Mouse (Mus musculus) MEL (cell line): ENCODE results near the gene Gdpd3. TPM values are rescaled to one million over a fixed set of nuclear protein-coding genes. Genes with fewer than 3 reads are reported as not detected.

ENCODE experiments used
- DNase-seq: peaks from one replicate; pipeline ENCODE4 v3.0.0; 2011; ENCODE audit warnings: low read depth, low spot score
- H3K27ac ChIP-seq: 2 replicates; pipeline ENCODE4 v1.5.1; 2012; ENCODE audit warnings: low read depth, mild to moderate bottlenecking, control low read depth, low read length, moderate library complexity; ENCODE audit not compliant: control insufficient read depth
- H3K27me3 ChIP-seq, 2 experiments: fragments of 150-350 bp in 1 of 2; sonication (generic) in 1 of 2; 2 replicates each; pipeline ENCODE4 v1.6.1; 2012; ENCODE audit warnings: low read length in 2 of 2, mild to moderate bottlenecking in 2 of 2, improper control_type of control experiment in 1 of 2, moderate library complexity in 1 of 2; ENCODE audit not compliant: insufficient read depth in 2 of 2, control insufficient read depth in 1 of 2
- H3K36me3 ChIP-seq, 2 experiments: 2 replicates each; pipeline ENCODE4 v1.6.1; 2012 to 2014; ENCODE audit warnings: low read length in 2 of 2, improper control_type of control experiment in 1 of 2, inconsistent platforms in 1 of 2, mild to moderate bottlenecking in 1 of 2; ENCODE audit not compliant: insufficient read depth in 2 of 2, control insufficient read depth in 1 of 2
- H3K4me1 ChIP-seq, 2 experiments: fragments of 150-350 bp in 1 of 2; sonication (generic) in 1 of 2; 2 replicates each; pipeline ENCODE4 v1.6.1; 2012; ENCODE audit warnings: low read length in 2 of 2, improper control_type of control experiment in 1 of 2, mild to moderate bottlenecking in 1 of 2; ENCODE audit not compliant: insufficient read depth in 2 of 2, control insufficient read depth in 1 of 2
- H3K4me3 ChIP-seq, 2 experiments: fragments of 150-350 bp in 1 of 2; sonication (generic) in 1 of 2; 2 replicates each; pipeline ENCODE4 v1.5.1; 2012; ENCODE audit warnings: low read depth in 2 of 2, low read length in 2 of 2, mild to moderate bottlenecking in 2 of 2, moderate library complexity in 2 of 2, control low read depth in 1 of 2, improper control_type of control experiment in 1 of 2; ENCODE audit not compliant: control insufficient read depth in 1 of 2, insufficient read depth in 1 of 2
- H3K79me2 ChIP-seq: 2 replicates; pipeline ENCODE4 v1.6.1; 2012; ENCODE audit warnings: mild to moderate bottlenecking, low read length, moderate library complexity; ENCODE audit not compliant: control insufficient read depth, poor library complexity, insufficient read depth
- H3K9ac ChIP-seq: 2 replicates; pipeline ENCODE4 v1.6.1; 2012; ENCODE audit warnings: low read depth, mild to moderate bottlenecking, control low read depth, low read length, moderate library complexity; ENCODE audit not compliant: control insufficient read depth, poor library complexity, severe bottlenecking
- H3K9me3 ChIP-seq: fragments of 150-350 bp; sonication (generic); replicated peaks from 2 replicates; pipeline ENCODE4 v1.6.1; 2012; ENCODE audit warnings: mild to moderate bottlenecking, low read length, improper control_type of control experiment, moderate library complexity; ENCODE audit not compliant: insufficient read depth
- BHLHE40 ChIP-seq: IDR thresholded peaks from 2 replicates; pipeline ENCODE4 v1.6.1; 2012; ENCODE audit warnings: low read depth, mild to moderate bottlenecking, inconsistent platforms, low read length, improper control_type of control experiment, borderline replicate concordance
- CHD1 ChIP-seq: IDR thresholded peaks from 2 replicates; pipeline ENCODE4 v1.6.1; 2012; ENCODE audit warnings: low read depth, mild to moderate bottlenecking, inconsistent platforms, low read length, improper control_type of control experiment
- CHD2 ChIP-seq: IDR thresholded peaks from 2 replicates; pipeline ENCODE4 v1.6.1; 2011; ENCODE audit warnings: low read length, improper control_type of control experiment
- CTCF ChIP-seq, 3 experiments: IDR thresholded peaks in 2 of 3; conservative IDR thresholded peaks in 1 of 3; 2 replicates each; pipeline ENCODE4 v1.5.1; 2011 to 2012; ENCODE audit warnings: low read length in 3 of 3, low read depth in 2 of 3, mild to moderate bottlenecking in 2 of 3, improper control_type of control experiment in 1 of 3, inconsistent platforms in 1 of 3, mixed read lengths in 1 of 3, moderate library complexity in 1 of 3; ENCODE audit not compliant: control insufficient read depth in 1 of 3, insufficient read depth in 1 of 3, poor library complexity in 1 of 3, severe bottlenecking in 1 of 3
- E2F4 ChIP-seq: IDR thresholded peaks from 2 replicates; pipeline ENCODE4 v1.6.1; 2011; ENCODE audit warnings: low read depth, low read length, improper control_type of control experiment, borderline replicate concordance
- EP300 ChIP-seq, 2 experiments: IDR thresholded peaks; 2 replicates each; pipeline ENCODE4 v1.6.1; 2011; ENCODE audit warnings: improper control_type of control experiment in 2 of 2, low read length in 2 of 2, low read depth in 1 of 2, mild to moderate bottlenecking in 1 of 2
- GABPA ChIP-seq: IDR thresholded peaks from 2 replicates; pipeline ENCODE4 v1.6.1; 2012; ENCODE audit warnings: low read depth, mild to moderate bottlenecking, inconsistent platforms, low read length, improper control_type of control experiment, moderate library complexity
- HCFC1 ChIP-seq: IDR thresholded peaks from 2 replicates; pipeline ENCODE4 v1.6.1; 2012; ENCODE audit warnings: low read depth, mild to moderate bottlenecking, inconsistent platforms, low read length, improper control_type of control experiment, moderate library complexity
- JUND ChIP-seq: IDR thresholded peaks from 2 replicates; pipeline ENCODE4 v1.6.1; 2011; ENCODE audit warnings: low read depth, mild to moderate bottlenecking, improper control_type of control experiment, low read length
- KAT2A ChIP-seq: conservative IDR thresholded peaks from 2 replicates; pipeline ENCODE4 v1.6.1; 2012; ENCODE audit warnings: low read depth, low read length, improper control_type of control experiment, inconsistent platforms
- MAX ChIP-seq: IDR thresholded peaks from 2 replicates; pipeline ENCODE4 v1.6.1; 2011; ENCODE audit warnings: low read length, improper control_type of control experiment
- MAZ ChIP-seq: IDR thresholded peaks from 2 replicates; pipeline ENCODE4 v1.6.1; 2012; ENCODE audit warnings: low read depth, mild to moderate bottlenecking, inconsistent platforms, low read length, improper control_type of control experiment
- MEF2A ChIP-seq: IDR thresholded peaks from 2 replicates; pipeline ENCODE4 v1.6.1; 2014; ENCODE audit warnings: low read depth, mild to moderate bottlenecking, inconsistent platforms, low read length, improper control_type of control experiment; ENCODE audit not compliant: poor library complexity, insufficient replicate concordance, severe bottlenecking; ENCODE audit errors: extremely low read depth
- MXI1 ChIP-seq: IDR thresholded peaks from 2 replicates; pipeline ENCODE4 v1.6.1; 2011; ENCODE audit warnings: mild to moderate bottlenecking, low read depth, low read length, improper control_type of control experiment
- MYB ChIP-seq: IDR thresholded peaks from 2 replicates; pipeline ENCODE4 v1.6.1; 2011; ENCODE audit warnings: mild to moderate bottlenecking, low read depth, low read length, improper control_type of control experiment
- MYC ChIP-seq: IDR thresholded peaks from 2 replicates; pipeline ENCODE4 v1.6.1; 2011; ENCODE audit warnings: low read depth, mild to moderate bottlenecking, low read length, improper control_type of control experiment, moderate library complexity
- NELFE ChIP-seq: IDR thresholded peaks from 2 replicates; pipeline ENCODE4 v1.6.1; 2011; ENCODE audit warnings: low read depth, low read length, improper control_type of control experiment
- POLR2A ChIP-seq, 2 experiments: IDR thresholded peaks; 2 replicates each; pipeline ENCODE4 v1.6.1; 2011 to 2012; ENCODE audit warnings: low read length in 2 of 2, mild to moderate bottlenecking in 2 of 2, control low read depth in 1 of 2, improper control_type of control experiment in 1 of 2, low read depth in 1 of 2, moderate library complexity in 1 of 2; ENCODE audit not compliant: control insufficient read depth in 1 of 2, insufficient read depth in 1 of 2, poor library complexity in 1 of 2
- POLR2AphosphoS2 ChIP-seq: IDR thresholded peaks from 2 replicates; pipeline ENCODE4 v1.6.1; 2011; ENCODE audit warnings: low read length, improper control_type of control experiment
- POLR2AphosphoS5 ChIP-seq: IDR thresholded peaks from 2 replicates; pipeline ENCODE4 v1.6.1; 2012; ENCODE audit warnings: low read depth, borderline replicate concordance, mild to moderate bottlenecking, inconsistent platforms, low read length, moderate library complexity, mixed read lengths
- RAD21 ChIP-seq: IDR thresholded peaks from 2 replicates; pipeline ENCODE4 v1.6.1; 2011; ENCODE audit warnings: mild to moderate bottlenecking, low read depth, low read length, improper control_type of control experiment
- SIN3A ChIP-seq: IDR thresholded peaks from 2 replicates; pipeline ENCODE4 v1.6.1; 2012; ENCODE audit warnings: low read length, improper control_type of control experiment, inconsistent platforms
- SMC3 ChIP-seq: IDR thresholded peaks from 2 replicates; pipeline ENCODE4 v1.6.1; 2011; ENCODE audit warnings: low read depth, low read length, improper control_type of control experiment
- TAL1 ChIP-seq: IDR thresholded peaks from 2 replicates; pipeline ENCODE4 v1.6.1; 2012; ENCODE audit warnings: mild to moderate bottlenecking, inconsistent platforms, low read length, moderate library complexity, mixed read lengths
- TBP ChIP-seq: IDR thresholded peaks from 2 replicates; pipeline ENCODE4 v1.8.0; 2011; ENCODE audit warnings: low read depth, low read length, improper control_type of control experiment
- TCF12 ChIP-seq: IDR thresholded peaks from 2 replicates; pipeline ENCODE4 v1.6.1; 2014; ENCODE audit warnings: low read depth, mild to moderate bottlenecking, inconsistent platforms, low read length, improper control_type of control experiment, moderate library complexity
- UBTF ChIP-seq: IDR thresholded peaks from 2 replicates; pipeline ENCODE4 v1.6.1; 2012; ENCODE audit warnings: low read depth, mild to moderate bottlenecking, inconsistent platforms, low read length, improper control_type of control experiment, moderate library complexity, borderline replicate concordance; ENCODE audit not compliant: insufficient read depth
- USF1 ChIP-seq: IDR thresholded peaks from 2 replicates; pipeline ENCODE4 v1.6.1; 2014; ENCODE audit warnings: low read depth, mild to moderate bottlenecking, inconsistent platforms, low read length, improper control_type of control experiment, moderate library complexity
- USF2 ChIP-seq, 2 experiments: IDR thresholded peaks; 2 replicates each; pipeline ENCODE4 v1.6.1; 2011 to 2012; ENCODE audit warnings: improper control_type of control experiment in 2 of 2, low read length in 2 of 2, borderline replicate concordance in 1 of 2, inconsistent platforms in 1 of 2, low read depth in 1 of 2, mild to moderate bottlenecking in 1 of 2; ENCODE audit not compliant: insufficient read depth in 1 of 2
- ZC3H11A ChIP-seq: IDR thresholded peaks from 2 replicates; pipeline ENCODE4 v1.6.1; 2012; ENCODE audit warnings: low read depth, mild to moderate bottlenecking, inconsistent platforms, low read length, improper control_type of control experiment
- ZMIZ1 ChIP-seq: IDR thresholded peaks from 2 replicates; pipeline ENCODE4 v1.6.1; 2012; ENCODE audit warnings: low read depth, mild to moderate bottlenecking, inconsistent platforms, low read length, improper control_type of control experiment, moderate library complexity
- ZNF384 ChIP-seq: IDR thresholded peaks from 2 replicates; pipeline ENCODE4 v1.6.1; 2012; ENCODE audit warnings: low read depth, mild to moderate bottlenecking, inconsistent platforms, low read length, improper control_type of control experiment
- polyA plus RNA-seq, 2 experiments: library from polyadenylated mRNA; stranded (reverse) in 1 of 2; unstranded in 1 of 2; fragments of >175 nt in 1 of 2; fragments of >200 nt in 1 of 2; gene quantifications; 2 replicates each; pipeline versions ENCODE4 v1.2.1 to v1.2.4; 2012; ENCODE audit warnings: low replicate concordance in 2 of 2, low read depth in 1 of 2; ENCODE audit not compliant: insufficient read length in 2 of 2, insufficient read depth in 1 of 2, missing spikeins in 1 of 2
- total RNA-seq: library from RNA; depleted of rRNA; stranded (reverse); fragments of 300-350 nt; gene quantifications from 2 replicates; pipeline ENCODE4 v1.2.3, GENCODE M21; 2012

Gdpd3 gene
- total and polyA plus RNA-seq, 3 experiments, result 12.7 to 13.0 TPM; not detected in 1

- TF ChIP-seq UBTF (no peak), NELFE (peak; percentile 54; the same call in 1 of the 2 replicates), JUND (no peak)
Observed at GRCm38 (mm10) chr7:126808703-126809455, 42.7 kb downstream of the Gdpd3 start (continued).

- H3K36me3 ChIP-seq, result peaks cover 0 to 14% of the 10 kb centered on the region in 2 experiments; a peak in 2 of 4 replicates
- peak; percentile 74 for DNase-seq
- no peaks in the 10 kb centered on the region for H3K9me3 ChIP-seq
- peaks cover 6 to 19% of the 10 kb centered on the region in 2 experiments; a peak in 3 of 4 replicates for H3K4me1 ChIP-seq
- H3K27me3 ChIP-seq, result no peaks in the 10 kb centered on the region
- peak overlapping the region; percentile 71 for H3K27ac ChIP-seq
- H3K9ac ChIP-seq, result peak overlapping the region; percentile 83
- no peaks in the 10 kb centered on the region; the same call in 1 of the 2 replicates for H3K79me2 ChIP-seq
- peak overlapping the region; percentile 39 to 66; a peak in 3 of 4 replicates for H3K4me3 ChIP-seq
- 0 out of 2 replicates have a peak, but pooled peaks have one; percentile 37 for TF ChIP-seq TBP
- no peak for TF ChIP-seq ZNF384
- peak; percentile 63 for TF ChIP-seq MXI1
- TF ChIP-seq GABPA, result no peak
- TF ChIP-seq RAD21, result no peak
- TF ChIP-seq TCF12, result 0 out of 2 replicates have a peak, but pooled peaks have one; percentile 10
- TF ChIP-seq MEF2A, result no peak
- TF ChIP-seq HCFC1, result no peak
- no peak for TF ChIP-seq POLR2AphosphoS5
- TF ChIP-seq MAZ, result no peak
- TF ChIP-seq TAL1, result no peak
- 0 out of 2 replicates have a peak, but pooled peaks have one; percentile 53 for TF ChIP-seq MYC
- TF ChIP-seq EP300 (IDR thresholded peaks at IDR 0.05; ENCODE audit: low read depth in 1 of 2, low read length in 2 of 2), result peak in 1 of 2 experiments; percentile 61; a peak in 2 of 4 replicates
- TF ChIP-seq CTCF (IDR thresholded peaks at IDR 0.05 in 2 of 3, conservative IDR thresholded peaks at IDR 0.05 in 1 of 3; ENCODE audit: control insufficient read depth in 1 of 3, insufficient read depth in 1 of 3, low read depth in 2 of 3, low read length in 3 of 3, poor library complexity in 1 of 3, severe bottlenecking in 1 of 3), result no peak; a peak in 1 of 6 replicates
- TF ChIP-seq SMC3, result no peak
- peak; percentile 63 for TF ChIP-seq MAX
- no peak for TF ChIP-seq CHD2
- no peak; the same call in 1 of the 2 replicates for TF ChIP-seq KAT2A
- TF ChIP-seq ZC3H11A, result no peak
- no peak for TF ChIP-seq CHD1
- no peak for TF ChIP-seq BHLHE40
- no peak for TF ChIP-seq ZMIZ1
- TF ChIP-seq POLR2AphosphoS2, result no peak
- TF ChIP-seq USF1, result no peak
- peak; percentile 17 for TF ChIP-seq SIN3A
- no peak for TF ChIP-seq NELFE
- no peak for TF ChIP-seq POLR2A (IDR thresholded peaks at IDR 0.05; ENCODE audit: control insufficient read depth in 1 of 2, insufficient read depth in 1 of 2, low read depth in 1 of 2, low read length in 2 of 2, poor library complexity in 1 of 2)
- 0 out of 2 replicates have a peak, but pooled peaks have one; percentile 56 for TF ChIP-seq E2F4
- TF ChIP-seq JUND, result no peak
- TF ChIP-seq MYB, result 0 out of 2 replicates have a peak, but pooled peaks have one; percentile 14
- TF ChIP-seq USF2 (IDR thresholded peaks at IDR 0.05; ENCODE audit: borderline replicate concordance in 1 of 2, insufficient read depth in 1 of 2, low read depth in 1 of 2, low read length in 2 of 2), result no peak
Observed at GRCm38 (mm10) chr7:126809723-126810369, 43.7 kb downstream of the Gdpd3 start.
